Mouse (Mus musculus): ENCODE measurements at regions not wholly inside any gene's neighbourhood (a gene's known extent, or its start where the extent isn't known, plus 50 kb on each side); places are given as distances from the start of the nearest gene placed in this dataset.
"Not testable (repeated sequence)": the region's sequence is repeated elsewhere in the genome, so short reads cannot be mapped to it uniquely, and the experiment has no call there.

GRCm38 (mm10) chr14:102171775-102172174, 442.0 kb downstream of the Lmo7 start:
- H3K4me1 ChIP-seq (ENCODE audit: control insufficient read depth, insufficient read depth, low read length): no peaks in the 10 kb centered on the region
- no peak overlapping the region for H3K9ac ChIP-seq (ENCODE audit: low read length)
- H3K36me3 ChIP-seq (ENCODE audit: control insufficient read depth, insufficient read depth, low read length): no peaks in the 10 kb centered on the region
- H3K4me2 ChIP-seq (ENCODE audit: low read depth, low read length): no peak overlapping the region
- no peaks in the 10 kb centered on the region for H3K27me3 ChIP-seq (ENCODE audit: control insufficient read depth, insufficient read depth, low read length)
- ATAC-seq (ENCODE audit: insufficient read depth, low FRiP score): no peak
- H3K27ac ChIP-seq (ENCODE audit: low read length): no peak overlapping the region
- H3K4me3 ChIP-seq (replicated peaks; ENCODE audit: low read length): no peak overlapping the region
- H3K9me3 ChIP-seq (replicated peaks; ENCODE audit: control insufficient read depth, low read length): no peaks in the 10 kb centered on the region
- 80% methylated on average over 2 of the region's 2 CpGs for WGBS

- 65% methylated on average over 3 of the region's 3 CpGs for WGBS
- ATAC-seq (ENCODE audit: insufficient read depth, low FRiP score): peak; percentile 44
- H3K4me1 ChIP-seq (ENCODE audit: control insufficient read depth, insufficient read depth, low read length): 0 out of 2 replicates have a peak, but pooled peaks cover 2% of the 10 kb centered on the region
These were observed 431.8 kb downstream of the Lmo7 start for GRCm38 (mm10) chr14:102161291-102162284.

GRCm38 (mm10) chr14:102150410-102150809, 420.7 kb downstream of the Lmo7 start:
- 88% methylated on average over 4 of the region's 4 CpGs for WGBS

More at GRCm38 (mm10) chr14:102161291-102162284, 431.8 kb downstream of the Lmo7 start:
- H3K27ac ChIP-seq (ENCODE audit: low read length): no peak overlapping the region
- no peak overlapping the region for H3K4me2 ChIP-seq (ENCODE audit: low read depth, low read length)
- no peaks in the 10 kb centered on the region for H3K9me3 ChIP-seq (replicated peaks; ENCODE audit: control insufficient read depth, low read length)
- no peak overlapping the region for H3K9ac ChIP-seq (ENCODE audit: low read length)
- H3K36me3 ChIP-seq (ENCODE audit: control insufficient read depth, insufficient read depth, low read length): no peaks in the 10 kb centered on the region
- no peaks in the 10 kb centered on the region for H3K27me3 ChIP-seq (ENCODE audit: control insufficient read depth, insufficient read depth, low read length)
- no peak overlapping the region for H3K4me3 ChIP-seq (replicated peaks; ENCODE audit: low read length)

GRCm38 (mm10) chr14:102142720-102143119, 413.0 kb downstream of the Lmo7 start:
- Histone ChIP-seq H3K9ac (ENCODE audit: low read length) (no peak overlapping the region), H3K4me2 (ENCODE audit: low read depth, low read length) (no peak overlapping the region), H3K27ac (ENCODE audit: low read length) (no peak overlapping the region), H3K36me3 (ENCODE audit: control insufficient read depth, insufficient read depth, low read length) (no peaks in the 10 kb centered on the region), H3K27me3 (ENCODE audit: control insufficient read depth, insufficient read depth, low read length) (no peaks in the 10 kb centered on the region), H3K9me3 (replicated peaks; ENCODE audit: control insufficient read depth, low read length) (no peaks in the 10 kb centered on the region), H3K4me1 (ENCODE audit: control insufficient read depth, insufficient read depth, low read length) (no peaks in the 10 kb centered on the region), H3K4me3 (replicated peaks; ENCODE audit: low read length) (no peak overlapping the region)
- no peak for ATAC-seq (ENCODE audit: insufficient read depth, low FRiP score)
- WGBS: 35% methylated on average over 2 of the region's 2 CpGs

More at GRCm38 (mm10) chr14:102150410-102150809, 420.7 kb downstream of the Lmo7 start:
- ATAC-seq (ENCODE audit: insufficient read depth, low FRiP score); H3K4me3 ChIP-seq (replicated peaks; ENCODE audit: low read length); H3K27me3 ChIP-seq (ENCODE audit: control insufficient read depth, insufficient read depth, low read length); H3K9me3 ChIP-seq (replicated peaks; ENCODE audit: control insufficient read depth, low read length); H3K4me2 ChIP-seq (ENCODE audit: low read depth, low read length); H3K4me1 ChIP-seq (ENCODE audit: control insufficient read depth, insufficient read depth, low read length); H3K36me3 ChIP-seq (ENCODE audit: control insufficient read depth, insufficient read depth, low read length); H3K27ac ChIP-seq (ENCODE audit: low read length); H3K9ac ChIP-seq (ENCODE audit: low read length): not testable (repeated sequence)

- WGBS: 81% methylated on average over 1 of the region's 1 CpGs
- H3K27me3 ChIP-seq (ENCODE audit: control insufficient read depth, insufficient read depth, low read length): no peaks in the 10 kb centered on the region
- H3K9ac ChIP-seq (ENCODE audit: low read length): no peak overlapping the region
- H3K4me1 ChIP-seq (ENCODE audit: control insufficient read depth, insufficient read depth, low read length): no peaks in the 10 kb centered on the region
- H3K9me3 ChIP-seq (replicated peaks; ENCODE audit: control insufficient read depth, low read length): no peaks in the 10 kb centered on the region
- ATAC-seq (ENCODE audit: insufficient read depth, low FRiP score): no peak
- no peak overlapping the region for H3K27ac ChIP-seq (ENCODE audit: low read length)
- no peaks in the 10 kb centered on the region for H3K36me3 ChIP-seq (ENCODE audit: control insufficient read depth, insufficient read depth, low read length)
- no peak overlapping the region for H3K4me2 ChIP-seq (ENCODE audit: low read depth, low read length)
- no peak overlapping the region for H3K4me3 ChIP-seq (replicated peaks; ENCODE audit: low read length)
These were observed 409.2 kb downstream of the Lmo7 start for GRCm38 (mm10) chr14:102138936-102139335.

GRCm38 (mm10) chr14:102118166-102118565, 388.4 kb downstream of the Lmo7 start:
- WGBS: 73% methylated on average over 3 of the region's 3 CpGs
- Histone ChIP-seq H3K36me3 (ENCODE audit: control insufficient read depth, insufficient read depth, low read length) (no peaks in the 10 kb centered on the region), H3K4me1 (ENCODE audit: control insufficient read depth, insufficient read depth, low read length) (no peaks in the 10 kb centered on the region), H3K4me2 (ENCODE audit: low read depth, low read length) (no peak overlapping the region), H3K27me3 (ENCODE audit: control insufficient read depth, insufficient read depth, low read length) (no peaks in the 10 kb centered on the region), H3K9me3 (replicated peaks; ENCODE audit: control insufficient read depth, low read length) (no peaks in the 10 kb centered on the region), H3K9ac (ENCODE audit: low read length) (no peak overlapping the region), H3K27ac (ENCODE audit: low read length) (no peak overlapping the region), H3K4me3 (replicated peaks; ENCODE audit: low read length) (no peak overlapping the region)
- no peak for ATAC-seq (ENCODE audit: insufficient read depth, low FRiP score)

GRCm38 (mm10) chr14:102106165-102106564, 376.4 kb downstream of the Lmo7 start:
- WGBS: 79% methylated on average over 3 of the region's 3 CpGs
- H3K36me3 ChIP-seq (ENCODE audit: control insufficient read depth, insufficient read depth, low read length): no peaks in the 10 kb centered on the region
- no peaks in the 10 kb centered on the region for H3K9me3 ChIP-seq (replicated peaks; ENCODE audit: control insufficient read depth, low read length)
- no peaks in the 10 kb centered on the region for H3K4me1 ChIP-seq (ENCODE audit: control insufficient read depth, insufficient read depth, low read length)
- no peak overlapping the region for H3K9ac ChIP-seq (ENCODE audit: low read length)
- no peaks in the 10 kb centered on the region for H3K27me3 ChIP-seq (ENCODE audit: control insufficient read depth, insufficient read depth, low read length)
- ATAC-seq (ENCODE audit: insufficient read depth, low FRiP score): no peak
- H3K4me2 ChIP-seq (ENCODE audit: low read depth, low read length): no peak overlapping the region
- H3K27ac ChIP-seq (ENCODE audit: low read length): no peak overlapping the region
- no peak overlapping the region for H3K4me3 ChIP-seq (replicated peaks; ENCODE audit: low read length)

- no peaks in the 10 kb centered on the region for H3K27me3 ChIP-seq (ENCODE audit: control insufficient read depth, insufficient read depth, low read length)
- no peaks in the 10 kb centered on the region for H3K4me1 ChIP-seq (ENCODE audit: control insufficient read depth, insufficient read depth, low read length)
- 88% methylated on average over 1 of the region's 1 CpGs for WGBS
- no peak overlapping the region for H3K27ac ChIP-seq (ENCODE audit: low read length)
- H3K9me3 ChIP-seq (replicated peaks; ENCODE audit: control insufficient read depth, low read length): no peaks in the 10 kb centered on the region
- H3K4me2 ChIP-seq (ENCODE audit: low read depth, low read length): no peak overlapping the region
- H3K36me3 ChIP-seq (ENCODE audit: control insufficient read depth, insufficient read depth, low read length): no peaks in the 10 kb centered on the region
- no peak overlapping the region for H3K9ac ChIP-seq (ENCODE audit: low read length)
- no peak for ATAC-seq (ENCODE audit: insufficient read depth, low FRiP score)
- no peak overlapping the region for H3K4me3 ChIP-seq (replicated peaks; ENCODE audit: low read length)
These were observed 364.3 kb downstream of the Lmo7 start for GRCm38 (mm10) chr14:102094105-102094504.

GRCm38 (mm10) chr14:102092557-102092956, 362.8 kb downstream of the Lmo7 start:
- 76% methylated on average over 6 of the region's 6 CpGs for WGBS
- H3K9me3 ChIP-seq (replicated peaks; ENCODE audit: control insufficient read depth, low read length): no peaks in the 10 kb centered on the region
- ATAC-seq (ENCODE audit: insufficient read depth, low FRiP score): no peak
- H3K4me2 ChIP-seq (ENCODE audit: low read depth, low read length): no peak overlapping the region
- H3K27ac ChIP-seq (ENCODE audit: low read length): no peak overlapping the region
- no peak overlapping the region for H3K9ac ChIP-seq (ENCODE audit: low read length)
- H3K36me3 ChIP-seq (ENCODE audit: control insufficient read depth, insufficient read depth, low read length): no peaks in the 10 kb centered on the region
- no peak overlapping the region for H3K4me3 ChIP-seq (replicated peaks; ENCODE audit: low read length)
- H3K27me3 ChIP-seq (ENCODE audit: control insufficient read depth, insufficient read depth, low read length): no peaks in the 10 kb centered on the region
- H3K4me1 ChIP-seq (ENCODE audit: control insufficient read depth, insufficient read depth, low read length): no peaks in the 10 kb centered on the region
